Mouse (Mus musculus) bone marrow, adult 2 months (tissue): Measurements from ENCODE around the gene Itprid2.

Experiments used
- CTCF ChIP-seq: fragments of 200-500 bp; IDR thresholded peaks from 2 replicates; pipeline ENCODE4 v1.5.1; 2011; ENCODE audit warnings: low read length, control low read depth; ENCODE audit not compliant: control insufficient read depth, insufficient read depth
- POLR2A ChIP-seq: fragments of 200-500 bp; IDR thresholded peaks from 2 replicates; pipeline ENCODE4 v1.6.1; 2011; ENCODE audit warnings: low read depth, mild to moderate bottlenecking, control low read depth, low read length, borderline replicate concordance; ENCODE audit not compliant: control insufficient read depth

- no peak for TF ChIP-seq POLR2A
- no peak for TF ChIP-seq CTCF
Observed at GRCm38 (mm10) chr2:79657062-79657461, 21.9 kb downstream of the Itprid2 start.
